Mouse (Mus musculus): ENCODE data around the gene Thsd4. TPM values are rescaled to one million over a fixed set of nuclear protein-coding genes. Genes with fewer than 3 reads are reported as not detected.
"Not testable (repeated sequence)": the region's sequence is repeated elsewhere in the genome, so short reads cannot be mapped to it uniquely, and the experiment has no call there.

The Thsd4 gene
- total RNA-seq, 2 experiments from 2014 or later = 4.3 to 5.6 TPM

GRCm38 (mm10) chr9:59953556-59953955 is 568.3 kb downstream of the Thsd4 start:
- DNase-seq (ENCODE audit: low spot score in 2 of 2) = no peak

- no peak for DNase-seq (ENCODE audit: low spot score in 2 of 2)
Observed at GRCm38 (mm10) chr9:59952515-59953070, 569.3 kb downstream of the Thsd4 start.

- no peak for DNase-seq (ENCODE audit: low spot score in 2 of 2)
Observed at GRCm38 (mm10) chr9:59951943-59952342, 569.9 kb downstream of the Thsd4 start.

- no peak for DNase-seq (ENCODE audit: low spot score in 2 of 2)
Observed at GRCm38 (mm10) chr9:59951001-59951750, 570.7 kb downstream of the Thsd4 start.

GRCm38 (mm10) chr9:59949981-59950380 is 571.9 kb downstream of the Thsd4 start:
- no peak for DNase-seq (ENCODE audit: low spot score in 2 of 2)

GRCm38 (mm10) chr9:59949511-59949910 is 572.3 kb downstream of the Thsd4 start:
- DNase-seq (ENCODE audit: low spot score in 2 of 2) = no peak

GRCm38 (mm10) chr9:59948691-59949250 is 573.1 kb downstream of the Thsd4 start:
- DNase-seq (ENCODE audit: low spot score in 2 of 2) = no peak

- DNase-seq (ENCODE audit: low spot score in 2 of 2) = no peak
Observed at GRCm38 (mm10) chr9:59948226-59948625, 573.6 kb downstream of the Thsd4 start.

GRCm38 (mm10) chr9:59947271-59947670 is 574.6 kb downstream of the Thsd4 start:
- DNase-seq (ENCODE audit: low spot score in 2 of 2) = no peak

GRCm38 (mm10) chr9:59945241-59945640 is 576.6 kb downstream of the Thsd4 start:
- DNase-seq (ENCODE audit: low spot score in 2 of 2) = no peak

- no peak for DNase-seq (ENCODE audit: low spot score in 2 of 2)
Observed at GRCm38 (mm10) chr9:59943826-59944225, 578.0 kb downstream of the Thsd4 start.

GRCm38 (mm10) chr9:59942501-59943085 is 579.3 kb downstream of the Thsd4 start:
- DNase-seq (ENCODE audit: low spot score in 2 of 2) = no peak

GRCm38 (mm10) chr9:59941885-59942350 is 579.9 kb downstream of the Thsd4 start:
- no peak for DNase-seq (ENCODE audit: low spot score in 2 of 2)

- no peak for DNase-seq (ENCODE audit: low spot score in 2 of 2)
Observed at GRCm38 (mm10) chr9:59940913-59941884, 580.6 kb downstream of the Thsd4 start.

- no peak for DNase-seq (ENCODE audit: low spot score in 2 of 2)
Observed at GRCm38 (mm10) chr9:59939691-59940090, 582.2 kb downstream of the Thsd4 start.

- DNase-seq (ENCODE audit: low spot score in 2 of 2) = no peak
Observed at GRCm38 (mm10) chr9:59938529-59938928, 583.3 kb downstream of the Thsd4 start.

- DNase-seq (ENCODE audit: low spot score in 2 of 2) = not testable (repeated sequence)
Observed at GRCm38 (mm10) chr9:59935866-59936265, 586.0 kb downstream of the Thsd4 start.

GRCm38 (mm10) chr9:59930248-59930647 is 591.6 kb downstream of the Thsd4 start:
- no peak for DNase-seq (ENCODE audit: low spot score in 2 of 2)
